In the genomic region with DNA sequence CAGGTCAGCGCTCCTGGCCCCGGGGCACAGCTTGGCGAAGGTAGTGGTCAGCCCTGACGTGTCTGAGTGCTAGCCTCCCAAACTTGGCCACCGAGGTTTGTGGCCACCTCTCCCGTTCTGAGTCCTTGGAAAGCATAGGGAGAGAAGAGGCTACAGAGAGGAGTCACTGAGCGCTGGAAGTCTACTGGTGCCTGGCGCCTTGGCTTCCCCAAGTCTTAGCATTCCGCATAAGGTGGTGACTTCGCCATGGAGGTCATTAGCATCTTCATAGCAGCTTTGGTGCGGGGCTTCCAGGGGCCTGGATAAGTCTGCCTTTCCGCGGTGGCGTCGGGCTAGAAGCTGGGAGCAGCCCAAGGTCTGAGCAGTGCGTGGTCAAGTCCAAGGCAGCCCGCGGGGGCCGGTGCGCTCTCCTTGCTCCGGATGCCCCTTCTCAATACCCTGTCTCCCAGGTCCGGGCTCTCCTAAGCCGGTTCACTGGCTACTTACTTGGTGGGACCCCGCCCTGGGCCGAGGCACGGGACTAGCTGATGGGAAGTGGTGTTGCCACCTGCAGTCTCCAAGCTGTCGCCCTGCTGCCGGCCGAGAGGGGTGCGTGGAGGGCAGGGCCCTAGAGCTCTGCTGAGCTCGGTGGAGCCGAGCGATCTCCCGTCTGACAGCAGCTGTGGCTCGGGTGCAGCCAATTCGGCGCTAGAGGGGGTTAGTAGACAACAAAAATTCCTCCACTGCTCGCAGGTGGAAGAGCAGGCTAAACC, we compare ENCODE assay signal across 9 mouse cellular contexts. TPM values are rescaled to one million over a fixed set of nuclear protein-coding genes. Genes with fewer than 3 reads are reported as not detected.
DNase-seq lines count a peak whose midpoint lies in the region; ATAC-seq lines count a peak whose summit lies in the region.
"Had no signal": no experiment of that assay in that cellular context is flagged by ENCODE, and none has a peak within 500 bp of the region (broad histone marks: within the 10 kb centered on the region; RNA-seq: fewer than 3 reads in every experiment).

No protein-coding gene starts in this region.

- peak; percentile 71 for ATAC-seq in embryonic facial prominence, embryonic 13.5 days (ENCODE audit: insufficient number of reproducible peaks, insufficient read depth, low FRiP score, low TSS enrichment, low read depth)
- ATAC-seq in hindbrain, embryonic 16.5 days: peak; percentile 91
- peak; percentile 74 for ATAC-seq in limb, embryonic 12.5 days (ENCODE audit: insufficient number of reproducible peaks, insufficient read depth, low FRiP score, low TSS enrichment, low read depth)

- no peak overlapping the region for H3K27ac ChIP-seq in embryonic facial prominence, embryonic 13.5 days
- H3K27ac ChIP-seq in hindbrain, embryonic 16.5 days (ENCODE audit: low read depth, low read length): peak overlapping the region; percentile 76
- no peak overlapping the region for H3K27ac ChIP-seq in limb, embryonic 12.5 days

- no peaks in the 10 kb centered on the region for H3K36me3 ChIP-seq in embryonic facial prominence, embryonic 13.5 days
- H3K36me3 ChIP-seq in hindbrain, embryonic 16.5 days (ENCODE audit: control insufficient read depth, insufficient read depth, low read length): no peaks in the 10 kb centered on the region
- H3K36me3 ChIP-seq in limb, embryonic 12.5 days: no peaks in the 10 kb centered on the region

- WGBS in embryonic facial prominence, embryonic 13.5 days: under 1% methylated on average over 38 of the region's 38 CpGs
- WGBS in hindbrain, embryonic 16.5 days: under 1% methylated on average over 38 of the region's 38 CpGs
- under 1% methylated on average over 38 of the region's 38 CpGs for WGBS in limb, embryonic 12.5 days

- H3K4me1 ChIP-seq in embryonic facial prominence, embryonic 13.5 days: peaks cover 15% of the 10 kb centered on the region
- no peaks in the 10 kb centered on the region; the same call in 1 of the 2 replicates for H3K4me1 ChIP-seq in hindbrain, embryonic 16.5 days (ENCODE audit: control insufficient read depth, insufficient read depth, low read depth, low read length)
- H3K4me1 ChIP-seq in limb, embryonic 12.5 days (replicated peaks): peaks cover 14% of the 10 kb centered on the region

- DNase-seq in gastrocnemius, postnatal 14 days: peak; percentile 11
- no peak for DNase-seq in gastrocnemius, postnatal 25 days
- peak; percentile 83 for DNase-seq in ZHBTc4 (ENCODE audit: low read depth, low spot score)
- peak; percentile 23 for DNase-seq in retina, postnatal 7 days (ENCODE audit: low read depth, low spot score)
- no peak for DNase-seq in spleen, postnatal 36 days (ENCODE audit: low spot score in 2 of 2)

- intact Hi-C loops in gastrocnemius, postnatal 14 days (cut with DNase I; ENCODE audit: low total_unique reads): no loop called here

- peak overlapping the region; percentile 46 for H3K4me3 ChIP-seq in embryonic facial prominence, embryonic 13.5 days
- peak overlapping the region; percentile 65 for H3K4me3 ChIP-seq in hindbrain, embryonic 16.5 days (ENCODE audit: low read length)
- peak overlapping the region; percentile 50 for H3K4me3 ChIP-seq in limb, embryonic 12.5 days (replicated peaks)

- H3K27me3 ChIP-seq in embryonic facial prominence, embryonic 13.5 days: peaks cover 39% of the 10 kb centered on the region
- H3K27me3 ChIP-seq in hindbrain, embryonic 16.5 days (replicated peaks; ENCODE audit: control insufficient read depth, insufficient read depth, low read length): no peaks in the 10 kb centered on the region
- H3K27me3 ChIP-seq in limb, embryonic 12.5 days: peaks cover 35% of the 10 kb centered on the region

- peak overlapping the region; percentile 17; the same call in 1 of the 2 replicates for H3K9ac ChIP-seq in embryonic facial prominence, embryonic 13.5 days
- H3K9ac ChIP-seq in hindbrain, embryonic 16.5 days (ENCODE audit: low read depth, low read length): peak overlapping the region; percentile 76
- H3K9ac ChIP-seq in limb, embryonic 12.5 days (replicated peaks): 0 out of 2 replicates have a peak overlapping the region, but pooled peaks have one; percentile 18

- peak overlapping the region; percentile 86 for H3K4me2 ChIP-seq in embryonic facial prominence, embryonic 13.5 days
- peak overlapping the region; percentile 91 for H3K4me2 ChIP-seq in hindbrain, embryonic 16.5 days (ENCODE audit: low read length)
- H3K4me2 ChIP-seq in limb, embryonic 12.5 days: peak overlapping the region; percentile 92

- no peaks in the 10 kb centered on the region for H3K9me3 ChIP-seq in embryonic facial prominence, embryonic 13.5 days
- H3K9me3 ChIP-seq in hindbrain, embryonic 16.5 days (ENCODE audit: control insufficient read depth, low read length): no peaks in the 10 kb centered on the region
- H3K9me3 ChIP-seq in limb, embryonic 12.5 days: no peaks in the 10 kb centered on the region

RNA-seq across cellular contexts. Expression of a gene that starts 0.7 kb away (rescaled TPM):
- under 1 TPM; 0.04 to 0.12 TPM for total RNA-seq in gastrocnemius, postnatal 14 days (2021)
- not detected for total RNA-seq in gastrocnemius, postnatal 25 days (2021)
- 0.76 and 1.2 TPM in 2 replicates for polyA plus RNA-seq in embryonic facial prominence, embryonic 13.5 days (2015; fragmentation: Nextera tagmentation; extraction: Ambion mirVana)
- polyA plus RNA-seq in hindbrain, embryonic 16.5 days (2015; fragmentation: Nextera tagmentation; extraction: Ambion mirVana): 9.0 and 9.1 TPM in 2 replicates
- polyA plus RNA-seq in limb, embryonic 12.5 days (2016; fragmentation: Nextera tagmentation; extraction: Ambion mirVana): 0.51 TPM in 2 replicates
- polyA plus RNA-seq: spleen, adult 2 months had no signal

Comparison
In these comparisons a context has a peak if more than half of its experiments do, and no peak if none do; other contexts are left out.
1. DNase-seq: peak in gastrocnemius, postnatal 14 days (single experiment), ZHBTc4 (single experiment) and retina, postnatal 7 days (single experiment); none in gastrocnemius, postnatal 25 days (single experiment) and spleen, postnatal 36 days (0 of 2).
2. H3K9ac ChIP-seq: peak in every context shown above with its lines; median percentile 76 in hindbrain, embryonic 16.5 days; 18 in limb, embryonic 12.5 days; 17 in embryonic facial prominence, embryonic 13.5 days.
3. Peak in every context shown above with its lines, with median percentiles within 50 percentile points of each other: ATAC-seq, H3K4me2 ChIP-seq and H3K4me3 ChIP-seq.